Mouse (Mus musculus) CH12.LX (cell line): ENCODE results near the gene Sphk1. TPM values are rescaled to one million over a fixed set of nuclear protein-coding genes. Genes with fewer than 3 reads are reported as not detected.

Experiments
- DNase-seq: peaks from one replicate; pipeline ENCODE4 v3.0.0-alpha.2; 2013; ENCODE audit errors: extremely low read depth
- H3K27ac ChIP-seq: 2 replicates; pipeline ENCODE4 v1.5.1; 2012; ENCODE audit warnings: low read depth, mild to moderate bottlenecking, control low read depth, moderate library complexity; ENCODE audit not compliant: insufficient read depth
- H3K27me3 ChIP-seq: replicated peaks from 2 replicates; pipeline ENCODE3; 2012; ENCODE audit warnings: inconsistent platforms
- H3K36me3 ChIP-seq, 2 experiments: replicated peaks in 1 of 2; 2 replicates each; pipeline versions ENCODE3 to v1.6.1; 2012; ENCODE audit warnings: inconsistent platforms in 1 of 2, low read length in 1 of 2, mild to moderate bottlenecking in 1 of 2, mixed read lengths in 1 of 2, moderate library complexity in 1 of 2; ENCODE audit not compliant: control insufficient read depth in 1 of 2, insufficient read depth in 1 of 2
- H3K4me1 ChIP-seq, 2 experiments: 2 replicates each; pipeline ENCODE4 v1.6.1; 2012; ENCODE audit warnings: inconsistent platforms in 1 of 2, moderate library complexity in 1 of 2; ENCODE audit not compliant: insufficient read depth in 2 of 2, control insufficient read depth in 1 of 2
- H3K4me2 ChIP-seq: 2 replicates; pipeline ENCODE4 v1.6.1; 2012; ENCODE audit warnings: low read depth, mild to moderate bottlenecking, control low read depth; ENCODE audit not compliant: poor library complexity, insufficient read depth, severe bottlenecking
- H3K4me3 ChIP-seq, 3 experiments: fragments of 150-350 bp in 1 of 3; sonication (generic) in 1 of 3; replicated peaks in 1 of 3; 2 replicates each; pipeline versions ENCODE3 to v1.5.1; 2011 to 2012; ENCODE audit warnings: low read depth in 2 of 3, low read length in 2 of 3, mild to moderate bottlenecking in 2 of 3, moderate library complexity in 2 of 3, control low read depth in 1 of 3, improper control_type of control experiment in 1 of 3, inconsistent platforms in 1 of 3, mixed read lengths in 1 of 3; ENCODE audit not compliant: poor library complexity in 1 of 3
- H3K79me2 ChIP-seq: replicated peaks from 2 replicates; pipeline ENCODE4 v1.6.1; 2012; ENCODE audit warnings: mild to moderate bottlenecking, moderate library complexity; ENCODE audit not compliant: control insufficient read depth, poor library complexity, insufficient read depth, severe bottlenecking; ENCODE audit errors: extremely low read depth
- H3K9ac ChIP-seq: 2 replicates; pipeline ENCODE4 v1.6.1; 2012; ENCODE audit warnings: low read depth, mild to moderate bottlenecking, control low read depth, moderate library complexity; ENCODE audit not compliant: insufficient read depth
- H3K9me3 ChIP-seq: replicated peaks from 2 replicates; pipeline ENCODE3; 2012; ENCODE audit warnings: low read length, inconsistent platforms, mixed read lengths
- BHLHE40 ChIP-seq: IDR thresholded peaks from 2 replicates; pipeline ENCODE4 v1.6.1; 2011; ENCODE audit warnings: mild to moderate bottlenecking, low read depth, low read length, improper control_type of control experiment
- CHD1 ChIP-seq: IDR thresholded peaks from 2 replicates; pipeline ENCODE4 v1.6.1; 2012; ENCODE audit warnings: low read depth, low read length, improper control_type of control experiment, inconsistent platforms
- CHD2 ChIP-seq: IDR thresholded peaks from 2 replicates; pipeline ENCODE4 v1.6.1; 2011; ENCODE audit warnings: low read length, improper control_type of control experiment
- CTCF ChIP-seq, 2 experiments: IDR thresholded peaks in 1 of 2; conservative IDR thresholded peaks in 1 of 2; 2 replicates each; pipeline ENCODE4 v1.5.1; 2011 to 2012; ENCODE audit warnings: low read depth in 2 of 2, low read length in 2 of 2, improper control_type of control experiment in 1 of 2, inconsistent platforms in 1 of 2, mild to moderate bottlenecking in 1 of 2, moderate library complexity in 1 of 2
- E2F4 ChIP-seq: IDR thresholded peaks from 2 replicates; pipeline ENCODE4 v1.6.1; 2011; ENCODE audit warnings: low read depth, low read length, improper control_type of control experiment; ENCODE audit not compliant: insufficient replicate concordance
- ELF1 ChIP-seq: IDR thresholded peaks from 2 replicates; pipeline ENCODE4 v1.6.1; 2014; ENCODE audit warnings: low read depth, mild to moderate bottlenecking, inconsistent platforms, low read length, improper control_type of control experiment
- EP300 ChIP-seq: IDR thresholded peaks from 2 replicates; pipeline ENCODE4 v1.6.1; 2011; ENCODE audit warnings: low read length, improper control_type of control experiment
- ETS1 ChIP-seq: conservative IDR thresholded peaks from 2 replicates; pipeline ENCODE4 v1.6.1; 2012; ENCODE audit warnings: low read depth, mild to moderate bottlenecking, inconsistent platforms, low read length, improper control_type of control experiment, moderate library complexity
- GABPA ChIP-seq: IDR thresholded peaks from 2 replicates; pipeline ENCODE4 v1.6.1; 2012; ENCODE audit warnings: low read depth, low read length, improper control_type of control experiment, inconsistent platforms; ENCODE audit not compliant: insufficient replicate concordance
- HCFC1 ChIP-seq: IDR thresholded peaks from 2 replicates; pipeline ENCODE4 v1.6.1; 2012; ENCODE audit warnings: low read depth, mild to moderate bottlenecking, inconsistent platforms, low read length, improper control_type of control experiment
- JUN ChIP-seq: IDR thresholded peaks from 2 replicates; pipeline ENCODE4 v1.6.1; 2011; ENCODE audit warnings: low read depth, mild to moderate bottlenecking, low read length, improper control_type of control experiment, moderate library complexity; ENCODE audit not compliant: insufficient read depth
- JUND ChIP-seq: conservative IDR thresholded peaks from 2 replicates; pipeline ENCODE4 v1.6.1; 2011; ENCODE audit warnings: low read depth, low read length, improper control_type of control experiment
- KAT2A ChIP-seq: IDR thresholded peaks from 2 replicates; pipeline ENCODE4 v1.6.1; 2012; ENCODE audit warnings: low read length, improper control_type of control experiment, inconsistent platforms; ENCODE audit not compliant: insufficient replicate concordance
- MAFK ChIP-seq: IDR thresholded peaks from 2 replicates; pipeline ENCODE4 v1.6.1; 2011; ENCODE audit warnings: low read length, improper control_type of control experiment; ENCODE audit not compliant: insufficient replicate concordance
- MAX ChIP-seq: IDR thresholded peaks from 2 replicates; pipeline ENCODE4 v1.6.1; 2011; ENCODE audit warnings: low read length, improper control_type of control experiment
- MAZ ChIP-seq: IDR thresholded peaks from 2 replicates; pipeline ENCODE4 v1.6.1; 2012; ENCODE audit warnings: low read depth, mild to moderate bottlenecking, inconsistent platforms, low read length, improper control_type of control experiment, moderate library complexity
- MEF2A ChIP-seq: IDR thresholded peaks from 2 replicates; pipeline ENCODE4 v1.6.1; 2014; ENCODE audit warnings: low read depth, mild to moderate bottlenecking, inconsistent platforms, low read length, improper control_type of control experiment, borderline replicate concordance
- MXI1 ChIP-seq: IDR thresholded peaks from 2 replicates; pipeline ENCODE4 v1.6.1; 2011; ENCODE audit warnings: mild to moderate bottlenecking, low read depth, low read length, improper control_type of control experiment
- MYC ChIP-seq: IDR thresholded peaks from 2 replicates; pipeline ENCODE4 v1.6.1; 2011; ENCODE audit warnings: low read depth, mild to moderate bottlenecking, improper control_type of control experiment, low read length
- NELFE ChIP-seq: IDR thresholded peaks from 2 replicates; pipeline ENCODE4 v1.6.1; 2011; ENCODE audit warnings: low read depth, low read length, improper control_type of control experiment
- NRF1 ChIP-seq: IDR thresholded peaks from 2 replicates; pipeline ENCODE4 v1.6.1; 2014; ENCODE audit warnings: low read depth, mild to moderate bottlenecking, inconsistent platforms, low read length, improper control_type of control experiment, moderate library complexity
- PAX5 ChIP-seq: IDR thresholded peaks from 2 replicates; pipeline ENCODE4 v1.6.1; 2012; ENCODE audit warnings: low read length, inconsistent platforms, mixed read lengths
- POLR2A ChIP-seq: IDR thresholded peaks from 2 replicates; pipeline ENCODE4 v1.6.1; 2011; ENCODE audit warnings: low read depth, mild to moderate bottlenecking, improper control_type of control experiment, low read length
- POLR2AphosphoS2 ChIP-seq: IDR thresholded peaks from 2 replicates; pipeline ENCODE4 v1.6.1; 2011; ENCODE audit warnings: low read depth, low read length, improper control_type of control experiment
- RAD21 ChIP-seq: IDR thresholded peaks from 2 replicates; pipeline ENCODE4 v1.6.1; 2011; ENCODE audit warnings: low read depth, mild to moderate bottlenecking, low read length, improper control_type of control experiment, moderate library complexity
- RCOR1 ChIP-seq: conservative IDR thresholded peaks from 2 replicates; pipeline ENCODE4 v1.6.1; 2012; ENCODE audit warnings: low read depth, mild to moderate bottlenecking, inconsistent platforms, low read length, improper control_type of control experiment
- SIN3A ChIP-seq: IDR thresholded peaks from 2 replicates; pipeline ENCODE4 v1.6.1; 2012; ENCODE audit warnings: low read length, improper control_type of control experiment, inconsistent platforms
- SMC3 ChIP-seq: IDR thresholded peaks from 2 replicates; pipeline ENCODE4 v1.6.1; 2011; ENCODE audit warnings: low read depth, low read length, improper control_type of control experiment
- TBP ChIP-seq: conservative IDR thresholded peaks from 2 replicates; pipeline ENCODE4 v1.6.1; 2011; ENCODE audit warnings: low read depth, low read length, improper control_type of control experiment
- TCF12 ChIP-seq: IDR thresholded peaks from 2 replicates; pipeline ENCODE4 v1.6.1; 2014; ENCODE audit warnings: low read depth, mild to moderate bottlenecking, inconsistent platforms, low read length, improper control_type of control experiment
- UBTF ChIP-seq: IDR thresholded peaks from 2 replicates; pipeline ENCODE4 v1.6.1; 2012; ENCODE audit warnings: low read depth, mild to moderate bottlenecking, inconsistent platforms, low read length, improper control_type of control experiment, moderate library complexity
- USF1 ChIP-seq: IDR thresholded peaks from 2 replicates; pipeline ENCODE4 v1.6.1; 2014; ENCODE audit warnings: low read depth, mild to moderate bottlenecking, inconsistent platforms, low read length, improper control_type of control experiment
- USF2 ChIP-seq: conservative IDR thresholded peaks from 2 replicates; pipeline ENCODE4 v1.6.1; 2011; ENCODE audit warnings: low read depth, low read length, improper control_type of control experiment
- ZC3H11A ChIP-seq: IDR thresholded peaks from 2 replicates; pipeline ENCODE4 v1.6.1; 2012; ENCODE audit warnings: low read depth, mild to moderate bottlenecking, inconsistent platforms, low read length, improper control_type of control experiment
- ZKSCAN1 ChIP-seq: IDR thresholded peaks from 2 replicates; pipeline ENCODE4 v1.6.1; 2012; ENCODE audit warnings: low read depth, inconsistent platforms, low read length, improper control_type of control experiment, borderline replicate concordance
- ZMIZ1 ChIP-seq: IDR thresholded peaks from 2 replicates; pipeline ENCODE4 v1.6.1; 2012; ENCODE audit warnings: low read depth, mild to moderate bottlenecking, inconsistent platforms, low read length, improper control_type of control experiment
- ZNF384 ChIP-seq: IDR thresholded peaks from 2 replicates; pipeline ENCODE4 v1.6.1; 2012; ENCODE audit warnings: low read depth, low read length, improper control_type of control experiment, inconsistent platforms
- dilution Hi-C: fragments of 300-500 bp; cut with MboI; formaldehyde crosslinking; loops from 2 replicates; pipeline ENCODE4 v1.14.3; 2020; ENCODE audit warnings: low sequenced_read_pairs; ENCODE audit not compliant: extremely low pct_unique_long_range_greater_than_20kb, extremely low pct_ligation_motif_present
- in situ Hi-C: fragments of 300-500 bp; cut with MboI; formaldehyde crosslinking; loops from 3 replicates; pipeline ENCODE4 v1.14.3; 2019; ENCODE audit warnings: low sequenced_read_pairs, low pct_ligation_motif_present, low pct_unique_long_range_greater_than_20kb, mixed read lengths
- polyA plus RNA-seq: library from polyadenylated mRNA; unstranded; fragments of >175 nt; gene quantifications from 2 replicates; pipeline ENCODE4 v1.2.1, GENCODE M21; 2012; ENCODE audit warnings: low read depth; ENCODE audit not compliant: insufficient read length
- total RNA-seq, 2 experiments: library from RNA; depleted of rRNA; stranded (reverse); fragments of 300-350 nt in 1 of 2; fragments of >200 nt in 1 of 2; gene quantifications; 2 replicates each; pipeline ENCODE4 v1.2.3; 2012 to 2014

Gene Sphk1
- total and polyA plus RNA-seq, 3 experiments, result 0.50 to 2.1 (median 0.89) TPM

- H3K79me2 ChIP-seq, result peaks cover 19% of the 10 kb centered on the region
- H3K9ac ChIP-seq, result peak overlapping the region; percentile 70
- H3K27me3 ChIP-seq, result no peaks in the 10 kb centered on the region
- peak overlapping the region; percentile 80 for H3K4me2 ChIP-seq
- dilution Hi-C loops (no loop called here), in situ Hi-C loops (no loop called here)
- H3K36me3 ChIP-seq, result peaks cover 20 to 27% of the 10 kb centered on the region in 2 experiments
- peak; percentile 90 for DNase-seq
- peak overlapping the region; percentile 78 to 91 (median 82) for H3K4me3 ChIP-seq
- peak overlapping the region; percentile 61 for H3K27ac ChIP-seq
- peaks cover 8% of the 10 kb centered on the region for H3K9me3 ChIP-seq
- peaks cover 0 to 34% of the 10 kb centered on the region in 2 experiments; a peak in 2 of 4 replicates for H3K4me1 ChIP-seq
- TF ChIP-seq TBP, result peak; percentile 90
- TF ChIP-seq UBTF, result no peak
- TF ChIP-seq JUN, result no peak
- TF ChIP-seq E2F4, result no peak
- TF ChIP-seq HCFC1, result peak; percentile 94
- no peak for TF ChIP-seq ZKSCAN1
- TF ChIP-seq MAX, result peak; percentile 63; the same call in 1 of the 2 replicates
- TF ChIP-seq POLR2AphosphoS2, result peak; percentile 73; the same call in 1 of the 2 replicates
- peak; percentile 91 for TF ChIP-seq POLR2A
- TF ChIP-seq ELF1, result peak; percentile 46; the same call in 1 of the 2 replicates
- peak; percentile 56 for TF ChIP-seq BHLHE40
- no peak for TF ChIP-seq EP300
- TF ChIP-seq JUND, result no peak
- TF ChIP-seq NELFE, result peak; percentile 92
- peak; percentile 15; the same call in 1 of the 2 replicates for TF ChIP-seq ETS1
- TF ChIP-seq RAD21, result no peak
- no peak for TF ChIP-seq CHD1
- peak; percentile 62; the same call in 1 of the 2 replicates for TF ChIP-seq GABPA
- peak; percentile 9; the same call in 1 of the 2 replicates for TF ChIP-seq MXI1
- TF ChIP-seq PAX5, result no peak
- no peak for TF ChIP-seq CTCF (conservative IDR thresholded peaks at IDR 0.05 in 1 of 2, IDR thresholded peaks at IDR 0.05 in 1 of 2; ENCODE audit: low read depth in 2 of 2, low read length in 2 of 2)
- TF ChIP-seq RCOR1, result peak; percentile 99; the same call in 1 of the 2 replicates
- TF ChIP-seq KAT2A, result peak; percentile 89; the same call in 1 of the 2 replicates
- peak; percentile 87 for TF ChIP-seq NRF1
- peak; percentile 84 for TF ChIP-seq ZMIZ1
- peak; percentile 44; the same call in 1 of the 2 replicates for TF ChIP-seq SIN3A
- TF ChIP-seq MYC, result peak; percentile 80; the same call in 1 of the 2 replicates
- TF ChIP-seq USF2, result no peak
- TF ChIP-seq ZNF384, result peak; percentile 18; the same call in 1 of the 2 replicates
- 0 out of 2 replicates have a peak, but pooled peaks have one; percentile 31 for TF ChIP-seq CHD2
- TF ChIP-seq MEF2A, result 0 out of 2 replicates have a peak, but pooled peaks have one; percentile 4
- TF ChIP-seq SMC3, result no peak
- peak; percentile 23 for TF ChIP-seq MAZ
- peak; percentile 73 for TF ChIP-seq TCF12
- no peak for TF ChIP-seq USF1
- no peak for TF ChIP-seq ZC3H11A
- no peak for TF ChIP-seq MAFK
Measured at GRCm38 (mm10) chr11:116490232-116491107, 40.3 kb upstream of the Sphk1 start.
